Mouse (Mus musculus) adrenal gland, postnatal 10 days (tissue): ENCODE measurements around the gene Bub1. TPM values are rescaled to one million over a fixed set of nuclear protein-coding genes. Genes with fewer than 3 reads are reported as not detected.
A peak's percentile ranks its signal among the peaks of the same experiment; 100 is the strongest.

ENCODE experiments used
- DNase-seq: peaks from one replicate; pipeline ENCODE4 v3.0.0; 2021; ENCODE audit warnings: mixed read lengths
- long read RNA-seq, 2 experiments: library from polyadenylated mRNA; stranded (forward); transcript quantifications; one replicate each; pipeline ENCODE4 v2.0.0; 2021
- total RNA-seq, 2 experiments: library from RNA; stranded (reverse); gene quantifications; 2 replicates each; pipeline ENCODE4 v1.2.3; 2021

Bub1 gene
- 1 to 10 TPM; 7.9 to 8.4 TPM for total RNA-seq
- long read RNA-seq, experiment 1, transcript Bub1-201 (25 exons, 3,421 nt), result major isoform, 5 of 12 reads
- long read RNA-seq, experiment 1, partial matches to known transcripts, result 2 of 12 reads
- long read RNA-seq, experiment 1, other reads (novel, unspliced or antisense), result 5 of 12 reads
- long read RNA-seq, experiment 2, partial matches to known transcripts, result 2 of 7 reads
- long read RNA-seq, experiment 2, other reads (novel, unspliced or antisense), result 4 of 7 reads

DNA sequence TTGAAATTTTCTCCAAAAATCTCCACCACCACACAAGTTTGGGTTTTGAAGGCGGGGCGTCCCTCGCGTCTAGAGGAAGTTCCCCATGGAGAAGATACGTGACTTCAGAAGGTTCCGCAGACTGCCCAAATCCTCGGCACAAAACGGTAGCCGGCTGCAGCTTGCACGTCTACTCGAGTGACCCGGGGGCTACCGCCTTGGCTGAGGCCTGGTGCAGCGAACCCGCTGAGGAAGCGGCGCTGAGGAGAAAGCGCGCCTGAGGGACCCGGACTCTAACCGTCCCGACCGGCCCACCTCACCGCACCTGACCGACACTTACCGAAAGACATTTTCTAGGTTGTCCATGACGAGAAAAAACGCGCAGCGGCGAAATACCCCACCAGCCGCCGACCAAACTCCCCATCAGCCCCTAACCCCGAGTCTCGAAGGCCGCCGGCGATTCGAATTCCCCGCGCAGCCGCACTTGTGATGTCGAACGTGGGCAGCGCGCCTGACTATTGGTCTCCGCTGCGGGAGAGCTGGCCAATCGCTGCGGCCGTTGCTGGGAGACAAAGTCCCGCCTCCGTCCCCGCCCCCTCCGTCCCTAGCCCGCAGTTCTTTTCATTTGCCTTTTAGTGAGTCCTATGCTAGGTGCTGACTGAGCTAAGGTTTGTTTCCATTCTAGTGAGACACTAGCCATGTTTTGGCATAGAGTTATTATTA lies at the start of gene Bub1:
Bub1 (minus strand) TSS at position 465 of the 702 bp plus-strand sequence.
- DNase-seq, result peak; percentile 97

DNA sequence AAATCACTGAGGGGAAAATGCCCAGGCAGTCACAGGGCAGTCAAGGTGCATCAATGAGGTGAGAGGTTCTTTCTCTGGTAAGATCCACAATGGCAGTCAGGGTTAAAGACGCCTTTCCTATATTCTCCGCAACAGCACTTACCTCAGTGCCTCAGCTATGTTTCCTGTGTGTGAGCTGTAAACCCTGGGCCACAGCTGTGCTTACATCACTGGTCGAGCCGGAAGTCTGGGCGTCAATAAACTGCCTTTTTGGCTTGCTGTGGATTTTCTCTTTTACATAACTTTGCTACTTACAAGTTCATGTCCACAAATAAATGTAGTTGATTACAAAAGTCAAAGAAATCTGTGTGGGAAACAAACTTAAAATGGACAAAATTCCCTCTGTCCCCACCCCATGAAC lies 49.4 kb upstream of the Bub1 start:
- no peak for DNase-seq

DNA sequence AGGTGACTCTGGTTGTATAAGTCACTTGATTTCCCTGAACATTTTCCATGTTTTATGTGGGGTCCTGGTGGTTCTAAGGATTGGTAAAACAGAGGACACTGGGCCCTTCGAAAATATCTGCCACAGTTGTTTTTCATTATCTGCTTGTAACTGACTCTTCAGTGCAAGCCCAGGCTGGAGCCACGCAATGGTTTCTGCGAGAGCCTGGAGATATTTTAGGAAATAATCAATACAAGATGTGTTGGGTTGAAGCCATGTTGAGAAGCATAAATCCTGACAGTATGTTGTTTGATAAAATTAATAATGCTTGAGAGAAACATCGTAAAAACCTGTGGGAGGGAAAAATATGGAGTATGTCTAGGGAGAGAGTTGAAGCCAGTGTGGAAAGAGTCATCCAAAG lies 32.7 kb upstream of the Bub1 start:
- DNase-seq, result no peak

DNA sequence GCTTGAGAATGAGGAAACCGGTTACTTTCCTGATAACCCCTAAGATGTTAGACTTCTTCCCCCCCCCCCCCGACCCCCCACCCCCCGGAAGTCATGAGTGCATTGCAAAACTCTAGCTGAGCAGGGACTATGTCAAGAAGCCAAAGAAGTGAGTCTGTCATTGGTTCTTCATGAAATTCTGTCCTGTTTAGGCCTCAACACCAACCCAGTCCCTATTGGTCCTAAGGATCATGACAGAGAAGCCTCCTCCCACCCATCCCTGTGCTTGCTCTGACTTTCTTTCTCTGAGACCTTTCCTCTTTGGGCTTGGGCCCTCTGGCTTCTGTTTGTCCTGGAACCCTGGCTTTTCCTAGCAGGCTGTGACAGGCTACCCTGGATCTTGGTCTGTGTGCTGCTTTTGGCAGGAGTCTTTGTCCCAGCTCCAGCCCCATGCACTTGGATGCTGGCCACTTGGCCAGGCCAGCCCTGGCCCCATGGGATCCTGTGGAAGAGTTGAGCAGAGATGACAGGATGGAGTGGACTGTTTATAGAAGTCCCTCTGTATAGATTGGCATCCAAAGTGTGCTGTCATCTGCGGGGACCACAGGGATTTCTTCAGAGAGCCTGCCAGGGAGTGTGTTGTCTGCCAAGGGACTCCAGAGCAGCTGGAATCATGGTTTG lies 22.8 kb upstream of the Bub1 start:
- peak; percentile 81 for DNase-seq

DNA sequence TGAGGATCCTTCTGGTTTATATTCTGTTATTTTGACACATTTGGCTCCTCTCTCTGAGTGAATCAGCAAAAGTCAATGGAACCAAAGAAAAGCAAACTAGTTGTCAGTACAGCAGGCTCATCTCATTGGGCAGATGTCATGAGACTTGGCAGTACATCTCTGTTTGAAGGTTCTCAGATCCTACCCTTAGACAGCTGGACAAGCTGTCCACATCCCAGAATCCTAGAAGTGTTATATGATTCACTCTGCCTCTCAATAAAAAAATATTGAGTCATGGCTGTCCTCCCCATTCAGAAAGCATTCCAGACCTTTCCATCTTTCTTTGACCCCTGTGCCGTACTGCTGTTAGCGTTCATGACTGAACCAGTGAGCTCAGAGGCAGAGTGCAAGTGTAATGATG lies 18.7 kb upstream of the Bub1 start:
- no peak for DNase-seq

DNA sequence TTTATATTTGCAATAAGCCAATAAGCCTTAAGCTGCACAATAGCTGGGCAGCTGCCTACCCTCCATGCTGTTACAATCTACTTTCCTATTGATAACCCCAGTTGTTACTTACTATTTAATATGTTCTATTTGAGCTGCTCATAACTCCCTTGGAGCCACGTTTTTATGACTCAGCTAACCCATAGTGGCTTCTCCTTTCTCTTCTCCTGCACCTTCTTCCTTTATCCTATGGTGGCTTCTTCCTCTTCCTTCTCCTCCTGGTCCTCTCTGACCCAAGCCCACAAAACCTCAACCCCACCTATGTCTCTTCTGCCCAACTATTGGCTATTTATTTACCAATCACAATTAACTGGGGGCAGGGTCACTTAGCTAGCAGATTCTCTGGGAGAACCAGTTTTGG lies 14.9 kb upstream of the Bub1 start:
- DNase-seq, result no peak

DNA sequence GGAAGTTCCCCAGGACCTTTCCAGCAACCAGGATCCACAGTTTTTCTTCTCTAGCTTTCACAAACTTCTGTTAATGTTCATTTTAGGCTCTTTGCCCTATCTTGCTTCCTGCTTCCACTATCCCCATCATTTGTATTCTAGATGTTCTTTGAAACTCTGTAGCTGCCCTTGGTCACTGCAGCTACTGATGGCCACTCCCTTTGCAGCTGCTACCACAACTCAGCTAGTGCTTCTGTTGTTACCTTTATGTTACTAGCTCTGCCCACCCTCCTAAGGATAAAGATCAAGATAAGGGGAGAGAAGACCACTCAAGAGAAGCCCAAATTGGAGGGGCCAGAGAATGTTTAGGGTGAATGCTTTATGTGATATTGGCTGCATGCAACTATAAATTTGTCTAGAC lies 14.3 kb upstream of the Bub1 start:
- no peak for DNase-seq

DNA sequence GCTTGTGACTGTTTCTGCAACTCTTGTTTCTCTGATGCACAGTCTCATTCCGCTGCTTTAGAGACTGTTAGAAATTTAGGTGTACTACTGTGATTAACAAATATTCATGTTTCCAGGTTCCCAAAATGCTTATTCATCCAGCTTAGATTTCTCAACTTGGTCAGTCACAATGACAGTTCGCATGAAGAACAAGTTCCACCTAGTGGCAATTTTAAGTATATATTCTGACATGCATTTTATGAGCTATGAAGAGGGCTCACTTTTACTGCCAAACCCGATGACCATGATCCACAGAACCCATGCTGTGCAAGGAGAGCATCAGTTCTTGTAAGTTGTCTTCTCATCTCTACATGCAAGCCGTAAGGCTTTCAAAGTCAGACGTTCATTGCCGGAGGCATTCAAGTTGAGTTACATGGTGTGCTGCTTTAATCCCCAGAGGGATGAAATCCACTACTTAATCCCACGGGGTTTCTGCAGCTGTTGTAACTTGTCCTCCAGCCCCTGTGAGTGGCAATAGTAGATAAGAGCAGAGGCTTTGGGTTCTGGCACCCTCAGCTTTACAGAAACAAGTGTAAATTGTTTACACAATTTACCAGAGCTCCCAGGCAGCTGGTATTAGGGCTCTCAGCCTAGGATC lies 13.8 kb upstream of the Bub1 start:
- DNase-seq, result peak; percentile 30

DNA sequence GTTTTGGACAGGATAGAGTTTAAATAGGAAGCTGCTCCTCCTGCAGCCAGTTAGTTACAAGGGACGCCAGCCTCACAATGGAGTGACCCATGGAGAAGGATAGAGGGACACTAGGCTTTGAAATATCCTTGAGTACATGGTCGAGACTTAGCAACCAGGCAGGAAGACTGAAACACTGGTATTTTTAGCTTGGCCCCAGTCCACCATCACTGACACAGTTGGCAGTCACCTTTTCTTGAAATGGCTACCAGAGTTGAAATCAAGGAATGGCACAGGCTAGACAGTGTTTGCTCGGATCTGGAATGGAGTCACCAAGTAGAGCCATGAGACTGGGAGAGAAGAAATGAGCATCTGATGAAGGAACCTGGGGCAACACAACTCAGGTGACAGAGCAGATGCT lies 10.8 kb upstream of the Bub1 start:
- peak; percentile 51 for DNase-seq

DNA sequence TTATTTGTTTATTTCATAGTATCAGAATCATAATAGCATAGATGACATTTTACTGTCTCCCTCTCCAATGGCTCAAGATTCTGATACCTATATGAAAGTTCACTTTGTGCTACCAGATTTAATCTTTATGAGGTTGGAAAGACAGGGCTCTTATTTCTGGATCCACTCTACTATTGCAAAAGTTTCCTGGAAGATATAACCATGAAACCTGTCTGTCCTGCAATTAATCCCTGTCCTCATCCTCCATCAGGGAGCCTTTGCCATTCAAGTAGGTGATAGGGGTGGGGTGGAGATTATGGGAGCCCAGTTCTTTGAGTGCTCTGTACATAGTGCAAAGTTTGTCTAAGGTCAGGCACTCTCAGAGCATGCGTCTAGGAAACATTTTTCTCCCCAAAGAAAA lies 9.7 kb upstream of the Bub1 start:
- DNase-seq, result no peak

DNA sequence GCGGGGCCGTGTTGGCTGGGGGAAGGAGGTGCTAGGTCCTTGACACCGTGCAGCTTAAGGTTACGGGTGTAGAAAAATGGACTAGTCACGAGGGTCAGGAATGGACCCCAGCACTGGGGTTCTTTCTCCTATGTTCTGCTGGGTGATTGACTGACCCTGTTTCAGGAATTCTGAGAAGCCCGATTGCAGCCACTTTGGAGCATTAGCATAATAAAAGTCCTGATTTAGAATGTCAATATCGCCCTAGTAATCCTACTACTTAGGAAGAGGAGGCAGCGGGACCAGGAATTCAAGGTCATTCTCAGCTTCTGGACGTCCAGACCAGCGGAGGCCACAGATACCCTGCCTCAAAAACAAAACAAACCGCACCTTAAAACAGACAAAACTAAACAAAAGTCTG lies 7.8 kb upstream of the Bub1 start:
- DNase-seq, result no peak

DNA sequence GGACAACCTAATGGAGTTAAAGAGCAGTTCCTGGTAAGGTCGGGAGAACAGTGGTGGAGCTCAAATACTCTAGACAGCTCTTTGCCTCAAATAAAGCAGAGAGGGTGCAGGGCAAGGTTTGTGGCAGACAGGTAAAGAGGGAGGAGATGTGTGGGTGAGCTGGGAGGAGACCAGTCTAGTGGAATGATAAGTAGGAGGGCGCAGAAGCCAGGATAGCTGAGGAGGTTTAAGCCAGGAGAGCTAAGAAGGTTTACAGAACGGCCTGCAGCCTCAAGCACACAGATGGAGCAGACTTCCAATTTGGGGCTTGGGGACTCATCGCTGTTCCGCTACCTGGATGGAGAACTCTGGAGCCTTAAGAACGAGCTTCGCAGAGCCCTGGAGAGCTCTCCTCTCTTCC lies 6.9 kb upstream of the Bub1 start, which contains the start of gene Acoxl:
Acoxl (plus strand) TSS at position 301 of the 400 bp plus-strand sequence.
- no peak for DNase-seq

DNA sequence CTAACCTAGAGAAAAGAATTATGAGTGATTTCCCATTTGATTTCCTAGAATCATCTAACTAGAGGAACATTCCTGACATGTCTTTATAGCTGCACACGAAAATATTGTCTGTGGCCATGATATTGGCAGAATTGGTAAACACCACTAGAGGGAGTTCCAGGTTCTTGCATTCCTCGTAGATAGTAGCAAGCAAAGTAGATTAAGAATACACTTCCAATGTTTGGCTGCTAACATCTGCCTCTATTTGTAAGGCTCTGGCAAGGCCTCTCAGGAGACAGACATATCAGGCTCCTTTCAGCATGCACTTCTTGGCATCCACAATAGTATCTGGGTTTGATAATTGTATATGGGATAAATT lies 1.1 kb upstream of the Bub1 start:
- no peak for DNase-seq

DNA sequence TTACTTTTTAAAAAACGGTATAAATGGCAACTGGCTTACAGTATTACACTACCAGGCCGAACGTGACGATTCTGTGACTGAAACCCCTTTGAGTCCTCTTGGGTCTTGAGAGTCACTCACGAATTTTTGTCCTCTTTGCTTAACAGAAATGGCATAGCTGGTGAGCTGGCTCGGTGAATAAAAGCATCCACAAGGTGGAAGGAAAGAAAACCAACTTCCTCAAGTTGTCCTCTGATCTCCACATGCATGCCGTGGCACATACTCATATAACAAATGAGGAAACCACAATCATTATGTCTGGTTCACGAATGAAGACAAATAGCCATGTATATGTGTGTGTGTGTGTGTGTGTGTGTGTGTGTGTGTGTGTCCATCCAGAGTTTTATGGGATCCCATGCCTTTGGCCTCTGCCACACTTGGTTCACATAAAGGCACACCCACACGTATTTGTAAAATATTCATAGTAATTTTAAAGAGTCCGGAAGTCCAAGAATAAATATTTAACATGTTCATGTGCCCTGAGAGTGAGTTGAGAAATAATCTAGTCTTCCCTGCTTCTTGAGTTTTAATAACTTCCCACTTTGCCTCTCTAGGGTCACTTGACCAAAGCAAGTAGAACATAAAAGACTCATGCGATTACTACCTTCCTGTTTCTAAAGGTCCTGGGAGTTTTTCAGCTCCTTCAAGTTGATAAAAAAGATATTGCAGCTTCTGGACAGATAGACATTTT lies 603 bp upstream of the Bub1 start:
- DNase-seq, result no peak

DNA sequence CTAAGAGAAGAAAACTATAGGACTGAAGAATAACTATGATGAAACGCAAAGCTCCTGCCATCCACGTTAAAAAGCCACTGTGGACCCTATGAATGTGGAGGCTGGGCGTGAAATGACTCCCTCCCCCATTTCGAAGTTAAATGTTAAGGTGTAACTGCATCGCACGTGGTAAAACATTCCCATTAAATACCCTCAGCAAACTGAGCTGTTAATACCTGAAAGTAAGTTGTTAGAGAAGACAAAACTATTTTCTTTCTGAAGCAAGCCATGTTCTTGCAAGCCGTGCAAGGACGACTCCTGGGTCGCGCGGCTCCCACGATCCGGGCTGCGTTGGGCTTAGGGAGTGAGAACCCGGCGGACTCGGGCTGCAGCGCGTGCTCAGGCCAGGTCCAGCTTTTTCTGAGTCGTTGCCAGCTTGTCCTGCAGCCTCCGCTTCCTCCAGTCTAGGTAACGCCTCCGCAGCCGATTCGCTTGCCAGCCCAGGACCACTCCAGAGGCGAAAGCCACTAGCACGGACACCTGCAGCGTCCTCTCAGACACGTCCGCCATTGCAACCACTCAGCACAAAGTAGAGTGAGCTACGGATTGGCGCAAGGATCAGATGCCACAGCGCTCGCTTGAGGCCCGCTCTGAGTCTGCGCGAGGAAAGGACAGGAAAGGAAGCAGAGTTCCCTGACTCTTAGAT lies 39.6 kb downstream of the Bub1 start, which contains the start of gene Mtln:
Mtln (minus strand) TSS at position 570 of the 685 bp plus-strand sequence.
- peak; percentile 93 for DNase-seq

DNA sequence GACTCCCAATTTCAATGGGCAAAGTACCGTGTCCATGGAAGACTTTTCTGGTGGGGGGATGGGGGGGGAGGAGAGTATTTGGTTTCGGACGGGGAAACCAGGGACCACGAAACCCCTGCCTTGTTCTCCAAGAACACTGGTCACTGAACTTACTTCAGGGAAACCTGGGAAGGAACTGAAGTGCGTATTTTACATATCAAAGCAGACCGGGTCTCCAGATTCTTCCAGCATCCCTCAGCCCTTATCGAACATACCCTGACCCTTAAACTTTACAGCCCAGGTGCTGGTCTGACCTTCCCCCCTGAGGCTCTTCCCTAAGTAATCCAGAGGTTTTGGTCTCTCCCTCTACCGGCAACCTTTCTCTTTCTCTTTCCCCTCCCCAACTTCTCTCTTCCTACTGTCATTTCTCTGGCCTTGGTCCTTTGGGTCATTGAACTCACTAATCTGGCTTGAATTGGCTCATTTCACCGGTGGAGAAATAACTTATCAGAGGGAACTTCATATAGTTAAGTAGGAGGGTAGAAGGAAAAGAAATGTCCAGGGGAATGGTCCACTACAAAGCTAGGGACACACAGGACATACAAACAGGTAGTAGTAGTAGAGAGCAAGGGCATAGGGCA lies 41.9 kb downstream of the Bub1 start:
- peak; percentile 20 for DNase-seq

DNA sequence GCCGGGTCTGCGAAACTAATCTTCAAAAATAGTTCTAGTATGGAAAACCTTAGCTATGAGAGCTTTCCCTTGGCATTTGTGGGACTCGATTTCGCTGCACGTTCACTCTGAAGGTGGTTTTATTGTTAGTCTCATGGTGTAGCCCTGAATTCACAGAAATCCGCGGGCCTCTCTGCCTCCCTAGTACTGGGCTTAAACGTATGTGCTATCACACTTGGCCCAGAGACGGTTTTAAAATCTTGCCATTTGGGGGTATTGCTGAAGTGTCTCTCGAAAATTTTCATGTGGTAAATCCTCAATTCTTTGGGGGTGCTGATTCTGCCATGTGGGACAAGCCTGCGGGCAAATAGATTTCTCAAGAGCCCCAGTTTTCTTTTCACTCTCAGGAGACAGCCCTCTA lies 42.5 kb downstream of the Bub1 start:
- no peak for DNase-seq

DNA sequence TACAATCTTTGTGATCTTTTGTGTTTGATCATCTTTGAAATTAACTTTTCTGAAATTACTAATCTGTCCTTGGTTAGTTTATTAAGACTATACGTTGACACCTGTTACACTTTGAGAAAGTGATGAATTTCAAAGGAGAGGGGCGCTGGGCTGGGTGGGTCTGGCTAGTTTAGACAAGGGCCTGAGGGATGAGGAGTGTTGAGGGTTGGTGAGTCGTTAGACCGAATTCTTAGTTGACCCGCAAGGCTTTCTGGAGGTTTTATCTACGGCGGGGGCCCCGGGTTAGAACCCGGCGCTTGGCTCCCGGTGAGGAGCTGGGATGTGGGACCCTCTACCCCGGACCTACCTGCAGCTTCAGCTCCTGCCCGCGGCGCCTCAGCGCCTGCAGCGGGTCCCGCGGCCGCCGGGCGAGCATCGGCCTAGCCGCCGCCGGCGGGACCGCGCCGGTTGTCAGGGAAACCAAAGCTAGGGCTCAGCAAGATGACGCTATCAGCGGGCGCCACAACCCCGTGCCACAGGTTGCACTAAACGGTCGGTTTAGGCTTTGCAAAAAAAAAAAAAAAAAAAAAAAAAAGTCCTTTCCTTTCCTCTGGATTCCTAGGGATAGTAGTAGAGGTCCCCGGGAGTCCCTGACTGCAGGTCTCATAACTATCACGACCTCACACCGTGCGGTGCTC lies 43.1 kb downstream of the Bub1 start, which contains the start of gene Nphp1:
Nphp1 (minus strand) TSS at position 458 of the 677 bp plus-strand sequence.
- peak; percentile 95 for DNase-seq

DNA sequence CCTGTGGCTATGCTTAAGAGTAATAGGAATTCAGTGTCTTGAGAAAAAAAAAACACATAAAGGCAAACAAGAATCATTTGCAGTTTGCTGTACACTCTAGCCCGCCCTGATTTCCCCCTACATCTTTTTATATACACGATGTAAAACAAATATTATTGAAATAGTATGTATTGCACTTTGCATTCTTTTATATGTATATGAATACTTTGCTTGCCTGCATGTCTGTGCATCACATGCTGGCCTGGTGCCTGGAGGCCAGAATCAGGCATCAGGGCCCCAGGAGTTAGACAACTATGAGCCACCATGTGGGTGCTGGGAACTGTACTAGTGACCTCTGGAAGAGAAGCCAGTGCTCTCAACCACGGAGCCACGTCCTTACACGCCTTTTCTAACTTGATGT lies 44.4 kb downstream of the Bub1 start:
- no peak for DNase-seq

DNA sequence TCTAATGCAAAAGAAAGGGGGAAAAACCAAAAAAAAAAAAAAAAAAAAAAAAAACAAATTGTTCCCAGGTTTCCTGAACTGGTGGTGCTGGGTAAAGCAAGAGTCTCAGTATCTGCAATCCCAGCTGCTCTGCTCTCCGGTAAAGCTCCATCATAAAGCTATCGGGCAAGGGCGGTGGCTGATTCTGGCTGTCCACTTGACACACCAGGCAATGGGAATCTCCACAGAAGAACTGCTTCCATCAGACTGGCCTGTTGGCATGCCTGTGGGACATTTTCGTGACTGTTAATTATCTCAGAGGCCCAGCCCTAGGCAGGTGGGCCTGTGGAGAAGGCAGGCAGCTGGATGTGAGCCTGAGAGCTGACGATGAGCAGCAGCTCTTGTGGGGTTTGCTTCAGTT lies 53.2 kb downstream of the Bub1 start:
- DNase-seq, result no peak

DNA sequence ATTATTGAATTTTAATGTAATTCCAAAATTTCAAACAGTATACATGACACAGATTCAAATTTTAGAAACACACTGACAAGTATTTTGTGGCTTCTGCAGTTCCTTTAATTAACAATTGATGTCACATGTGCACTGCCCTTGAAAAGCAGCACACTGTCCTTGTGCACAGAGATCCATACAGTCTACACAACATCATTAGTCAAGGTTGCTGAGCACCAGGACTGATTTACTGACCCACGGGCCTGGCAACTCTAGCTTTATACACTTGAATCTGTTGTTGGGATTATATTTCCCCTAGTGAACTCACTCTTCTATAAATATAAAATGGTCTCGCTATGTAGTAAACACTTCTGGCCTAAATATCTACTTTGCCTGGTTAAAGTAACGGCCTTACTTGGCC lies 56.7 kb downstream of the Bub1 start:
- DNase-seq, result no peak
